Mouse (Mus musculus) liver, embryonic 16.5 days (tissue): ENCODE results near the gene Ppil1. TPM values are rescaled to one million over a fixed set of nuclear protein-coding genes. Genes with fewer than 3 reads are reported as not detected.

Experiments used
- ATAC-seq: fragments of 200-750 bp; cut with Nextera tagmentation; 2 replicates; pipeline ENCODE4 v1.8.0; 2017; ENCODE audit warnings: low read depth, mild to moderate bottlenecking, moderate number of reproducible peaks, moderate library complexity
- H3K27ac ChIP-seq: fragments of 300-500 bp; sonication (generic); 2 replicates; pipeline ENCODE4 v1.5.1; 2014; ENCODE audit warnings: mild to moderate bottlenecking, low read length
- H3K27me3 ChIP-seq: fragments of 300-500 bp; sonication (generic); 2 replicates; pipeline ENCODE4 v1.6.1; 2014; ENCODE audit warnings: low read depth, low read length, mixed read lengths; ENCODE audit not compliant: control insufficient read depth, insufficient read depth
- H3K36me3 ChIP-seq: fragments of 300-500 bp; sonication (generic); 2 replicates; pipeline ENCODE4 v1.6.1; 2014; ENCODE audit warnings: mild to moderate bottlenecking; ENCODE audit not compliant: control insufficient read depth, insufficient read depth
- H3K4me1 ChIP-seq: fragments of 300-500 bp; sonication (generic); 2 replicates; pipeline ENCODE4 v1.6.1; 2014; ENCODE audit warnings: low read depth, low read length, mixed read lengths; ENCODE audit not compliant: control insufficient read depth
- H3K4me2 ChIP-seq: fragments of 300-500 bp; sonication (generic); 2 replicates; pipeline ENCODE4 v1.6.1; 2014; ENCODE audit warnings: low read depth, low read length, mixed read lengths
- H3K4me3 ChIP-seq: fragments of 300-500 bp; sonication (generic); 2 replicates; pipeline ENCODE4 v1.5.1; 2014; ENCODE audit warnings: low read depth, mild to moderate bottlenecking, low read length
- H3K9ac ChIP-seq: fragments of 300-500 bp; sonication (generic); 2 replicates; pipeline ENCODE4 v1.6.1; 2014; ENCODE audit warnings: low read depth, low read length
- H3K9me3 ChIP-seq: fragments of 300-500 bp; sonication (generic); replicated peaks from 2 replicates; pipeline ENCODE4 v1.6.1; 2016; ENCODE audit warnings: low read length; ENCODE audit not compliant: control insufficient read depth
- WGBS: fragments of 180-500 bp; shearing (Covaris S2); extraction: QIAGEN DNeasy Blood & Tissue Kit; methylation state at CpG from one replicate; pipeline ENCODE4 v1.1.7; 2014; ENCODE audit not compliant: insufficient replicate concordance; 5-methylcytosine and 5-hydroxymethylcytosine counted together
- polyA plus RNA-seq: library from polyadenylated mRNA; unstranded; fragments of >200 nt; fragmentation: Nextera tagmentation; extraction: Ambion mirVana; gene quantifications from 2 replicates; pipeline ENCODE4 v1.2.1, GENCODE M21; 2015

The Ppil1 gene
- polyA plus RNA-seq, 1 experiment from 2014 or later: 70.1 TPM

DNA sequence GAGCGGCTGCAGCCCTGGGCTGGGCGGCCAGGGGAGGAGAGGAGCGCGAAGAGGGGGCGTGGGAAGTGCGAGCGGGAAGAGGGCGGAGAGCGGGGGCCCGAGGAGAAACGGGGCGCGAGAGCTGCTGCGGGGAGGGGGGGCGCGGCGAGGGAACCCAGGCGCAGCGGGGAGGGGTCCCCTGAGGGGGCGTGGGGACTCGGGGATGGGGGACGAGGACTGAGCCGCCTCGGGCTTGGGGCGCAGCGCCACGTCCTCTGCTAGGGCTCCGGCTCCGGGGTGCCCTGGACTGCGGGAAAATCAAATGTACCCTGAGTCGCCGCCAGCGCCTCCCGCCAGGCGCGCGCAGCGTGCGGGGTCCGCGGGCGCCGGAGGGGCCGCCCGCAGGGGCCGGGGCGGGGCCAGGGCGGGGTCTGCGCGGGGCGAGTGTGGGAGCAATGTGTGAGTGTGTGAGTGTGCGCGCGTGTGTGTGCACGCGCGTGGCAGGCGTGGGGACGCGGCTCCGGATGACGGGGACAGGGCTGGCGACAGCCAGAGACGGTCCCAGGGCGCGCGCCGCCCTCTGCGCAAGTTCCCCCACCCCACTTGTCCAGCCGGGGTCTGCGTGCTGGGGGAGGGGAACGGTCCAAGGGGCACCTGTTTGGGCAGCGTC is 26.1 kb downstream of the Ppil1 start, which contains the start of gene Cpne5:
Gene Cpne5, minus strand, starts transcription at position 396 of the 649 bp plus-strand sequence.
- peak within 1 kb of the TSS; percentile 53 for H3K4me3 ChIP-seq
- under 1% methylated on average over 48 of the region's 73 CpGs for WGBS
- H3K4me1 ChIP-seq: no peaks in the 10 kb centered on the region; the same call in none of the 2 replicates
- H3K4me2 ChIP-seq: peak within 1 kb of the TSS; percentile 65
- peaks cover 37% of the 10 kb centered on the region for H3K27me3 ChIP-seq
- ATAC-seq: no peak
- no peaks in the 10 kb centered on the region for H3K9me3 ChIP-seq
- no peak within 1 kb of the TSS for H3K9ac ChIP-seq
- H3K36me3 ChIP-seq: no peaks in the 10 kb centered on the region
- no peak within 1 kb of the TSS for H3K27ac ChIP-seq

DNA sequence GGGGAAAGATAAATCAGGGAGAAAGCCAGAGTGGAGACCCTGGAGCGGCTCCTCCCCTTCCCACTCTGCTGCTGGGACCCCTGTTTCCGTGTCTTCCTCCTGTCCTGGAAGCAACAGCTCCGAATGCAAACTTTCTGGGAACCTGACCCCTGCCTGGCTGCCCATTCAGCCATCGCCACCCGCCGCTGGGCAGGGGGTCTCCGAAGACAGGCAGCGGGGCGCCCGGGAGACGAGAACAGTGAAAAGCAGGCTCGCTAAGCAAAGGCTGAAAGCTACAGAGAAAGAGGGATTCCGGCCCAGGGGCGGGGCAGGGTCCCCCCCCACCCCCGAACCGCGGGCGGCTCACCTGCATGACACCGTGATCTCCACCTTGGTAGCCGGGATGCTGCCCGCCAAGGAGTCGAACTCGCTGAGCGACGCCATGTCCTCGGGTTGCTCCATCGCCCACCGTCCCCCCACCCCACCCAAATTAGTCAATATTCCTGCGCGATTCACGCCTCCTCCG is 26.7 kb downstream of the Ppil1 start:
- Histone ChIP-seq H3K4me1 (no peaks in the 10 kb centered on the region; the same call in none of the 2 replicates), H3K27me3 (peaks cover 37% of the 10 kb centered on the region), H3K4me2 (peak overlapping the region; percentile 65), H3K9ac (no peak overlapping the region), H3K27ac (no peak overlapping the region), H3K4me3 (peak overlapping the region; percentile 53), H3K36me3 (no peaks in the 10 kb centered on the region), H3K9me3 (no peaks in the 10 kb centered on the region)
- ATAC-seq: no peak
- 1% methylated on average over 31 of the region's 32 CpGs for WGBS

DNA sequence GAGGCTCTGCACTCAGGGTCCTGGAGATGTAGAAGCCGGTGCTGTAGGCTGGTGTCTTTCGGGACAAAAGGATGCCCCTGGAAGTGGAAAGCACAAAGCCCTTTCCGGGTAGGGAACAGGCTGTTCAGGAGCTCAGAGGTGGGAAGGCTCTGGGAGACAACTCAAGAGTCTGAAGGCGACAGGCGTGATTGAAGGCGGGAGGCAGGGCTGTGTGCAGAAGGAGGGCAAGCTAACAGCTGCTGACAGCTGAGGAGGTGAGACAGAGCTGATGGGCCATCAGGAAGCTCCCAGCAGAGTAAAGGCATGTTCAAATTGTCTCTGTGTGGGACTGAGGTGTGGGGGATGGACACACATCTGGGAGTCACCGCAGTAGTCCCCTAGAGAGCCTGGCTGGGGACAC is 27.9 kb downstream of the Ppil1 start:
- Histone ChIP-seq H3K9me3 (no peaks in the 10 kb centered on the region), H3K4me2 (no peak overlapping the region), H3K9ac (no peak overlapping the region), H3K27ac (no peak overlapping the region), H3K36me3 (no peaks in the 10 kb centered on the region), H3K27me3 (peaks cover 37% of the 10 kb centered on the region), H3K4me1 (no peaks in the 10 kb centered on the region; the same call in none of the 2 replicates), H3K4me3 (no peak overlapping the region)
- ATAC-seq: no peak
- WGBS: 47% methylated on average over 7 of the region's 7 CpGs

DNA sequence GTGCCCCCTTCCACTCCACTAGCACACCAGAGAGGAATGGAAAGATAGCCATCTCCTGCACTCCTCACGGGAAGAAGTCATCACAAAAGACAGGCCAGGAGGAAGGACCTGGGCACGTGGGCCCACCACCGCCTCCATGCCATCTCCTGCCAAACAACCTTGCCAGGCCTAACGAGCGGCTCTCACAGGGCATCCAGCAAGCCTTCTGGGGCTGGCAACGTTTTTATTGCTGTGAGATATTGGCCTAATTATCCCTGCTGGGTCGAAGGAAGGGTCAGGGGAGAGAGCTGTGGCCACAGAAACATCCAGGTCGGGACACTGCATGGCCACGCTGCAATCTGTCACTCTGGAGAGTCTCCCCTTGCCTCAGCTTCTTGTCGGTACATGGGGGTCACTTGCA is 32.9 kb downstream of the Ppil1 start:
- ATAC-seq: no peak
- Histone ChIP-seq H3K4me2 (no peak overlapping the region), H3K4me1 (no peaks in the 10 kb centered on the region), H3K27ac (no peak overlapping the region), H3K9me3 (no peaks in the 10 kb centered on the region), H3K27me3 (peaks cover 5% of the 10 kb centered on the region), H3K36me3 (no peaks in the 10 kb centered on the region), H3K4me3 (no peak overlapping the region), H3K9ac (no peak overlapping the region)
- 59% methylated on average over 10 of the region's 10 CpGs for WGBS

DNA sequence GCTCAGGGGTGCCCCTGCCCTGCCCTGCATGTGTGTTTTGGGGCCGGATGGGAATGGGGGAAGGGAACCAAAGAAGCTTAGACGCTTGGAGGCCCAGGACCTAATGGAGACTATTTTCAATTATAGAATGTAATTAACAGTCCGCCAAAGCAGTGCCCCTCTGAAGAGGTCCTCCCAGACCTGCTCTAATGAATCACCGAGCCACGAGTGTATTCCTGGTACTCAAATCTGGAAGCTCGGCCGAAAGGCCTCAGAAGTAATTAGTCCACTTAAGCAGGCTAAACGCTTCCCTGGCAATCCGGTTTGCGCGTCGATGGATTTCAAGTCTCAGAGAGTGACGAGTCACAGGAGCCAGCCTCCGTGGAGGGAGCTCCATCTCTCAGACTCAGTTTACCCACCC is 43.4 kb downstream of the Ppil1 start:
- Histone ChIP-seq H3K36me3 (no peaks in the 10 kb centered on the region), H3K9ac (no peak overlapping the region), H3K27ac (no peak overlapping the region), H3K27me3 (no peaks in the 10 kb centered on the region), H3K4me3 (no peak overlapping the region), H3K9me3 (no peaks in the 10 kb centered on the region), H3K4me2 (no peak overlapping the region), H3K4me1 (no peaks in the 10 kb centered on the region)
- no peak for ATAC-seq
- 71% methylated on average over 14 of the region's 14 CpGs for WGBS

DNA sequence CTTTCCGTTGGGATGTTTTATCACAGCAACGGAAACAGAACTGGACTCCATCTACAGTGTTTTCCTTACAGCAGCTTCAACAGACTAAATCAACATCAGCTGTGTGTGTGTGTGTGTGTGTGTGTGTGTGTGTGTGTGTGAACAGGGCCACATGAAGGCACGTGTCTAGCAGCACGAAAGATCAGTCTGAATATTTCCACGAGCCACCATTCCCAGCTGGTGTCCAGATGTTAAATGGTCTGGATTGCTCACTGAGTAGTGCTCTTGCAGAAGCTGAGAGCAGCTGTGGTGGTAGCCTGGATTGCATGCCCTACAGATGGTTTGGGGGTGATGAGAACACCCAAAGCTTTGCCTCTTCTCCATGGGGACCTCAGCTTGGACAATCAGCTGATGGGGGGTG is 46.0 kb downstream of the Ppil1 start:
- H3K36me3 ChIP-seq: no peaks in the 10 kb centered on the region
- 59% methylated on average over 5 of the region's 5 CpGs for WGBS
- H3K27me3 ChIP-seq: no peaks in the 10 kb centered on the region
- H3K4me2 ChIP-seq: no peak overlapping the region
- no peaks in the 10 kb centered on the region for H3K9me3 ChIP-seq
- H3K27ac ChIP-seq: no peak overlapping the region
- ATAC-seq: no peak
- H3K9ac ChIP-seq: no peak overlapping the region
- no peaks in the 10 kb centered on the region for H3K4me1 ChIP-seq
- no peak overlapping the region for H3K4me3 ChIP-seq

DNA sequence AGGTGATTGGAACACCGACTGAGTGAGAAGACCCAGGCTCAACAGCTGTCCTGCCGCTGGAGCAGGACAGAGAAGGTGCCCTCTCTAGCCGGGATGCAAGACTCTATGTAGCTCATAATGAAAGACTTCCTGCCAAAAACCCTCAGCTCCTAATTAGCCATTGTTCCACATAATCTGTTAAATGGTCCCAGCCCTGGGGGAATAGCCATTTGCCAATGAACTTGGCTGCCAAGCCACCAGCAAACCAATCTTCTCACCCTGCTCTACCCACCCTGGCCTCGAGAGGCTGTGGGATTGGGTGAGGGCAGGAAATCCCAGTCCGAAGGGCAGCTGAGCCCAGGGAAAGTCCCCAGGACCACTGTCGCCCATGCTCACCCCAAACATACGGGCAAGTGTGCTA is 47.9 kb downstream of the Ppil1 start:
- H3K27me3 ChIP-seq: no peaks in the 10 kb centered on the region
- no peaks in the 10 kb centered on the region for H3K36me3 ChIP-seq
- no peak overlapping the region for H3K27ac ChIP-seq
- WGBS: 42% methylated on average over 7 of the region's 7 CpGs
- no peak overlapping the region for H3K4me2 ChIP-seq
- ATAC-seq: no peak
- H3K4me1 ChIP-seq: no peaks in the 10 kb centered on the region
- no peaks in the 10 kb centered on the region for H3K9me3 ChIP-seq
- no peak overlapping the region for H3K9ac ChIP-seq
- H3K4me3 ChIP-seq: no peak overlapping the region

DNA sequence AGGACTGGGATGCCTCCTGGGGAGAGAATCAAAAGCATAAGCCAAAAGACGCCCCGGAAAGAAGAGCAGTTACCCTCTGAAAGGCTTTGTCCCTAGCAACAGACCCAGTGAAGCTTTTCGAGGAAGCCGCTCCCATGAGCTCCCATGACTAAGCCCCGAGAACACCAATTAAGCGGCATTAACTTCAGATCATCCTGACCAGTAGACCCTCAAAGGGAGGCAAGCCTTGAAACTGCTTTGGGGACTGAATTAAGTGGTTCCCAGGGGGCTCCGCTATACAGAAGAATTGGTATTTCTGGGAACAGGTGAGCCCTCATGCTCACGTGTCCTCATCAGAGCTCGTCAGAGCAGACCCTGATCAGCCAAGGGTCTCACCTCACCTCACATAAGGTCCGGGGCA is 49.3 kb downstream of the Ppil1 start:
- H3K4me3 ChIP-seq: no peak overlapping the region
- 53% methylated on average over 10 of the region's 10 CpGs for WGBS
- no peaks in the 10 kb centered on the region for H3K4me1 ChIP-seq
- no peaks in the 10 kb centered on the region for H3K36me3 ChIP-seq
- H3K9ac ChIP-seq: no peak overlapping the region
- no peaks in the 10 kb centered on the region for H3K9me3 ChIP-seq
- H3K4me2 ChIP-seq: no peak overlapping the region
- no peak for ATAC-seq
- H3K27me3 ChIP-seq: no peaks in the 10 kb centered on the region
- H3K27ac ChIP-seq: no peak overlapping the region

DNA sequence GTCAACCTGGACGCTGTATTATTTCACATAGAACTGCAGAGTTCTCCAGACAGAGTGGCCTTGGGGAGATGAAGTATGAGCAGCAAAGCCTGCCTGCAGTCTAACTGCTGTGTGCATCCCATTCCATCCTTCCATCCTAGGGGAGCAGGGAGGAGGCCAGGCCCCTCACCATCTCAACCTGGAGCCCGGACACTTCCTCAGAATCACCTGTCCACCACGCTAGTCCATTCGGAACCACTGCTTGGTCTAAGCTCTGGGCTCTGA is 49.9 kb downstream of the Ppil1 start:
- WGBS: 72% methylated on average over 4 of the region's 4 CpGs
- Histone ChIP-seq H3K4me1 (no peaks in the 10 kb centered on the region), H3K9ac (no peak overlapping the region), H3K4me3 (no peak overlapping the region), H3K36me3 (no peaks in the 10 kb centered on the region), H3K4me2 (no peak overlapping the region), H3K27ac (no peak overlapping the region), H3K9me3 (no peaks in the 10 kb centered on the region), H3K27me3 (no peaks in the 10 kb centered on the region)
- ATAC-seq: no peak
